Mouse (Mus musculus): Measurements from ENCODE around the gene Slain2.

GRCm38 (mm10) chr5:72939311-72939710 lies 25.2 kb downstream of the Slain2 start:
- TF ChIP-seq EP300 (IDR thresholded peaks at IDR 0.05; ENCODE audit: insufficient read depth, low read depth, low read length): no peak
- no peak for TF ChIP-seq CTCF (IDR thresholded peaks at IDR 0.05)
